Mouse (Mus musculus): Measurements from ENCODE around the gene Prpf19.

GRCm38 (mm10) chr19:10880975-10881425 is 14.0 kb upstream of the Prpf19 start:
- TF ChIP-seq CTCF (IDR thresholded peaks at IDR 0.05; ENCODE audit: low read depth, low read length) = no peak
- TF ChIP-seq POLR2A (IDR thresholded peaks at IDR 0.05; ENCODE audit: extremely low read depth, insufficient read depth, low read length) = no peak

Measured in liver, adult 2 months (tissue).